Mouse (Mus musculus) retina, postnatal 7 days (tissue): Measurements from ENCODE around the gene Cog2.

Experiments
- DNase-seq: peaks from one replicate; pipeline ENCODE4 v3.0.0-alpha.2; 2012; ENCODE audit warnings: low read depth, low spot score

The Cog2 gene

DNA sequence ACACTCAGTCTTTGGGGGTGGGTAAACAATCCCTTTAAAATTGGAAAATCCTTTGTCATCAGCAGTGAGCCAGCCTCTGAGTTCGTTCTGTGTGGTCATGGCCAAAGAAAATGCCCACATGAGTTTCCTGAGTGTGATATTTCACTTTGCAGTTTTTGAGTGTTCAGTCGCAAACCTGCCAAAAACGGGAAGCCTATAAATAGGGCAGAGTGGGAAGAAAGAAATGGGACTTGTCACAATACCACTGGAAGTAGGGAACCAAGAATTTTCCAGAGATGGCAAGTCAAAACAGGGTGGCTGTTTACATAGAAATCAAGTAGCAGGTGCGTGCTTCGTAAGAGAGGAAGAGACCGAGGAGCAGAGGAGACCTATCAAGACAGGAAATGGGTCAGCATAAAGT is 4.0 kb upstream of the Cog2 start:
- no peak for DNase-seq

GRCm38 (mm10) chr8:124517142-124517541 is 3.4 kb upstream of the Cog2 start:
- DNase-seq: no peak

GRCm38 (mm10) chr8:124521946-124522345 is 1.4 kb downstream of the Cog2 start:
- DNase-seq: no peak

GRCm38 (mm10) chr8:124526261-124526660 is 5.7 kb downstream of the Cog2 start:
- DNase-seq: no peak

DNA sequence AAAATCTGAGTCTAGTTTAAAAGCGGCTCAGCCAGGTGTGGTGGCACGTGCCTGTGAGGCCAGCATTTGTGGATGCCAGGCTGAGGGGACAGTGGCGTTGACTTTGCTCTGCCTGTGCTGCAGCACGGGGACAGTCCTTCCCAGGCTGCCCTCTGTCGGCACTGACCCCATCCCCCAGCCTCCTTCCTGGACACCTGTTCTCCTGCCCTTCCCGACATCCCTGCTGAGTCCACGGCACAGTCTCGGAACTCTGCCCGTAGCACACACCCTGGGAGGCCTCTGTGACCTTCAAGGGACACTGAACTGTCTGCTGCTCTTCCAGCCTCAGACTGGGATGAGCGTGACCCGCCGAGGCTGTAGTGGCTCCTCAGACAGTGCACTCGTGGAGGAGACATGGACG is 9.5 kb downstream of the Cog2 start:
- DNase-seq: no peak

DNA sequence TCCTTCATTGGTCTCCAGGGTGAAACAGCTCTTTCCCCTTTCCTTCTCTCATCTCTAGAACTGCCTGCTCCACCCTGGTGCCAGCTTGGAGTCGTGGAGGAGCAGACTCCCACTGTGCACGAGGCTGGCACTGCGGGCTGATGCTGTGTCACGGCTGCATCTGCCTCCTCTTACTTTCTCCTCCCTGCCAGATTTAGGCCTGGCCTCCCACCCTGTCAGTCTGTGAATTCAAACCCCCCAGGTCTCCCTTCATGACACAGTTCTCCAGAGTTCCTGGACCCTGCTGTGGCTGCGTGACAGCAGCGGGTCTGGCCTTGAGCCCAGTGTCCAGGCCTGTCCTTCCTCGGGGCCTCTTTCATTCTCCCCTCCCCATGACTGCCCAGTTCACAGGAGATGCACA is 10.0 kb downstream of the Cog2 start:
- no peak for DNase-seq

- no peak for DNase-seq
Measured at GRCm38 (mm10) chr8:124530996-124531395, 10.4 kb downstream of the Cog2 start.

DNA sequence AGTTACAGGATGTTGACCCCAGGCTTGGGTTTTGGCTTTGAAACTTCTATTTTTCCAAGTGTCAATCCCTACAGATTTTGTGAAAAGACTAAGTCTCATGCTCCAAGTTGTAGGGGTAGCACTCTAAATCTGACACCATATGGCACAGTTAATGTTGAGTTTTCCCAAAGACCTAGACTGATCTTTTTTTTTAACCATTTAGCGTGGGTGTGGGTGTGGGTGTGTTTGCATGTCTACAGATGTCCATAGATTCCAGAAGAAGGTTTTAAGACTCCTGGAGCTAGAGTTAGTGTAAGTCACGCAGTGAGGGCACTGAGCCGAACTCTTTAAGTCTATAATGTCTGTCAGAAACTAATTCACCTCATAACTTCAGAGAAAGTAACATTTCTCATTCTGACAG is 12.1 kb downstream of the Cog2 start:
- no peak for DNase-seq

- DNase-seq: no peak
Measured at GRCm38 (mm10) chr8:124535451-124535850, 14.9 kb downstream of the Cog2 start.

DNA sequence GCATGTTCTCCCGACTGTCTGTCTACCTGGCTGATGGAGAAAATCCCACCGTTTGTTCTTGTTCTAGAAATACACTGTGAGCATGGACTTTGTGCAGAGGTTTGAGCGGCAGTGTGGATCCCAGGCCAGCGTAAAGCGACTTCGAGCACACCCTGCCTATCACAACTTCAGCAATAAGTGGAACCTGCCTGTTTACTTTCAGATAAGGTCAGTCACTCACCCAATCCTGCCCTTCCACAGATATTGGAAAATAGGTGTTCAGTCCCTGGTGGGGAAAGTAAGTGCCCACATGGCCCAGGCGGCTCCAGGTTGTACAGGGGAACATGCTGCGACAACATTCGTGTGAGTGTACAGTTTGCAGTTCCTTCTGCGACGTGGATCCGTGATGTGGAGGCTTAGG is 20.3 kb downstream of the Cog2 start:
- no peak for DNase-seq

DNA sequence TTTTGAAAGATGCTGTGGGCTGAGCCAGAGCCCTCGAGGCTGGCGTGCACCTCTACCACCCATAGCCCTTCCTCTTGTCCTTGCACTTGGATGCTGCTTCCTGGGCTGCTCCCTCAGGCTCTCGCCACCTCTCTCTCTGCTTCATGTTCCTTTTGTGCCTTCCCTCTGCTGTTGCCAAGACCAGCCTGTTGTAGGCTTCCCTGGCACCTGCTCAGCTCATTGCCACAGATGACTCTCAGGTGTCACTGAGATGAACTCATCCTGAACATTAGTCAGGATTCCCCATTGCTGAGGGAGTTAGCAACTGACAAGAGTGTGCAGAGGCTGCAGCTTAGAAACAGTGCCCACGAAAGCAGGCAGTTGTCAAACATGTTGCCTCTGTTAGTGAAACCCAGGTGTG is 21.4 kb downstream of the Cog2 start:
- DNase-seq: no peak

DNA sequence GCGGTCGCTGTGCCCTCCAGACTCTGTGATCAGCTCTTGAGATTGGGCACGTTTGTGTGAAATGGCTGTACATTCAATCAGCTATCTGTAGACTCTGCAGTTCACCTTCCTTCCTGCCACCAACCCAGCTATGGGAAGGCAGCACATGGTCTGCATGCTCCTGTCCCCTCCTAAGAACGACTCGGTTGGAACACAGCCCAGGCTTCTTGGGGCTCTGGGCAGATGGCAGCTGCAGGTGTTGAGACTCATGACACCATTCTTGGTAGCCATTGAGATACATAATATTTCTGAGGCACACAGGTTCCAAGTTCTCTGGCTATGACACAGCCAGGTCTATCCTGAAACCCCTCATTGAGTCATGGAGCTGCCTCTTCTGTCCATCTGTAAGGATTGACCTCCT is 22.7 kb downstream of the Cog2 start:
- no peak for DNase-seq

DNA sequence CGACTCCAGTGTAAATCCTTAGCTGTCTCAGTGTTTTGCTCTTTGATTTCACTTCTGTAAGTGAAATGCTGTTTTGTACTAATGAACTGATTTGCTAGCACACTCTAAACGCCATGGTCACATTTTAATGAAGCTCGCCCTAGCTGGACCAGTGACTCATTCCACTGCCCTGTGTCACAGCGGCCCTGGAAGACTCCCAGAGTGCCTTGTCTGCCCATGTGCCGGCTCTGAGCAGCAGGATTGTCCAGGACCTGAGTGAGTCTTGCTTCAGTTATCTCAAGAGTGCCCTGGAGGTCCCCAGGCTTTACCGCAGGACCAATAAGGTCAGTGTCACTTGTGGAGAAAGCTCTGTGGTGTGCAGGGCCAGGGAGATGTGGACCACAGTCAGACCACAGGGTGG is 25.8 kb downstream of the Cog2 start:
- no peak for DNase-seq

- no peak for DNase-seq
Measured at GRCm38 (mm10) chr8:124546815-124547214, 26.2 kb downstream of the Cog2 start.

DNA sequence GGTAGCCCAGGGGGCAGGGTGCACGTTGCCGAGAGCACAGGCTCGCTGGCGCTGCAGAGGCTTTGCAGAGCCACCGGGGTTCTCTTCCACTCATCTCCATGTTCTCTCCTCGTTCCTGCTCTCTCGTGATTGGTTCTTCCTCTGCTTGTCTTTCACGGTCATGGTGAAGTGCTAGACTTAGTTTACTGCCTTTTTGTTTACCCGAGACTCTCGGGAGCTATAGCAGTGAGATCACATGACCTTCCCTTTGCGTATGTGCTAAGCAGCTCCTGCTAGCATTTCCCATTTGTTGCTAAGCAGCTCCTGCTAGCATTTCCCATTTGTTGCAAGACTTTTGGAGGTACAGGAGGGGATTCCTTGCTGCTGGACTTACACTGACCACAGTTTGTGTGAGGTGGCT is 26.7 kb downstream of the Cog2 start:
- DNase-seq: no peak

DNA sequence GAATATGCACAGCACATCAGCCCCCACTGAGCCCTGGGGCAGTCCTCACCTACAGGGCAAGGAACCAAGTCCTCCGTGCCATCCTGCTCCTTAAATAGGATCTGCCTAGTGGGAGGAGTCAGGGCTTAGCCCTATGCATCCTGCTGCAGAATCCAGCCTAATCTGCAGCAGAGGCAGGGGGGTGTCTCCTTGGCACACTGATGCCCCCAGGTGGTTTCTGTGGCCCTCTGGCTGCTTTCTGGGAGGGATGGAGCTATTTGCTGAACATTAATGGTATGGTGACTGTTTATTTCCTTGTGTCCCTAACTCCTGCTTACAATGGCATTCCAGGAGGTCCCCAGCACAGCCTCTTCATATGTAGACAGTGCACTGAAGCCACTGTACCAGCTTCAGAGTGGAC is 27.6 kb downstream of the Cog2 start:
- no peak for DNase-seq

GRCm38 (mm10) chr8:124551011-124551661 is 30.6 kb downstream of the Cog2 start:
- DNase-seq: no peak

GRCm38 (mm10) chr8:124555113-124555750 is 34.7 kb downstream of the Cog2 start:
- no peak for DNase-seq

GRCm38 (mm10) chr8:124556164-124556563 is 35.6 kb downstream of the Cog2 start:
- DNase-seq: no peak

DNA sequence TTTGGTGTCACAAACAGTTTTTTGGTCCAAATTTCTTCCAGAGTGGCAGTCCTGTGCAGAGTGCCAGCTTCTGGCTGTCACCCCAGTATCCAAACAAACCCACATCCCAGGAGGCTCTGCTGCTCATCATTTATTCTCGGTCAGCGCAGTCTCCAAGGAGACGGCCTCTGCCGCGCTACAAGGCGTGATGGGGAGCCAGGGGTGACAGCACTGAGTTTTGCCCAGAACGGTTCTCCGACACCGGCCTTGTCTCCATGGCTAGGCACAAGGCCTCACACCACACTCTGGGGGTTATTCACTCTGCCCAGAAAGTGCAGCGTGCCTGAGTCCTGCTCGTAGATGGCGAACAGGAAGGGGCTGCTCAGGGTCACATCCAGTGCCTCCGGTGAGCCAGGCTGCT is 36.1 kb downstream of the Cog2 start:
- DNase-seq: peak; percentile 20

DNA sequence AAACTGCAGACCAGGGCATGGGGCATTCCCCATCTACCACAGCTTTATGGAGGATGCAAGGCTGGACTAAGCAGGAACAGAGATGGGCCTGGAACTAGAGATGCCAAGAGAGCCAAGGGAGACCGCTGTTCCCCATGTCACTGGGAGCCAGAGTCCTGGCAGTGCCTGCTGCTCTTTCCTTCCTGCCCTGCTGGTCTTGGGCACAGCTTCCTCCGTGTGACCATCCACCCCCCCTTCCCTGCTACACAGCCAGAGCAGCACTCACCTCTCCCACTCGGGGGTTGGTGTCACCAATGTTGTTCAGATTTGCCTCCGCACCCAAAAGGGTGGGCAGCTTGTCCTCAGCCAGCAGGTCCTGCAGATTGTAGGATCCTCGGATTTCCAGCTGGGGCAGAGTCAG is 36.9 kb downstream of the Cog2 start:
- no peak for DNase-seq

- no peak for DNase-seq
Measured at GRCm38 (mm10) chr8:124567126-124567525, 46.6 kb downstream of the Cog2 start.

- no peak for DNase-seq
Measured at GRCm38 (mm10) chr8:124567584-124567983, 47.0 kb downstream of the Cog2 start.

DNA sequence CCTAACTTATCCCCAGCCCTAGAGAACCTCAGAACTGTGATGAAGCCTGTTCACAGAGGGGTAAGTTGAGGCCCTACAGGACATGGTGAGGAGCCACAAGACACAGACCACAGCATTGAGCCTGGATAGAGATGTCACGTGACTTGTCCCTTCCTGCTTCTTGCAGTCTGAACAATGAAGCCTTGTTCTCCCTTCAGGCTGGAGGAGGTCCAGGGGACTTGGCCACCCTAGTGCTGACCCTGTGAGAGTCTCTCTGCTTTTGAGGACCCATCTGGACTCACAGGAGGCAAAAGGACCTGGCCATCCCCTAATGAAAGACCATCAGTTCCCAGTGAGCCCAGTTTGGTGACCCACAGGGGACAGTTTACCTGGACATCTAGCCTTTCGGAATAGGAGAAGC is 48.5 kb downstream of the Cog2 start:
- no peak for DNase-seq
